Mouse (Mus musculus) gastrocnemius, postnatal 4 days (tissue): ENCODE data around the gene Anxa5. TPM values are rescaled to one million over a fixed set of nuclear protein-coding genes. Genes with fewer than 3 reads are reported as not detected.

Experiments
- DNase-seq, 2 experiments: peaks; one replicate each; pipeline ENCODE4 v3.0.0; 2021 to 2022; ENCODE audit warnings: low spot score in 2 of 2, mixed read lengths in 2 of 2
- long read RNA-seq, 2 experiments: library from polyadenylated mRNA; stranded (forward); transcript quantifications; one replicate each; pipeline ENCODE4 v2.0.0; 2021
- total RNA-seq, 2 experiments: library from RNA; stranded (reverse); gene quantifications; 2 replicates each; pipeline ENCODE4 v1.2.3; 2021

Anxa5 gene
- total RNA-seq, result 100 to 1,000 TPM; 211 to 234 TPM
- long read RNA-seq, experiment 1, transcript Anxa5-201 (13 exons, 1,731 nt), result major isoform, 447 of 461 reads
- long read RNA-seq, experiment 1, partial matches to known transcripts, result 5 of 461 reads
- long read RNA-seq, experiment 1, other reads (novel, unspliced or antisense), result 8 of 461 reads
- long read RNA-seq, experiment 2, transcript Anxa5-201 (13 exons, 1,731 nt), result major isoform, 389 of 409 reads
- long read RNA-seq, experiment 2, partial matches to known transcripts, result 9 of 409 reads
- long read RNA-seq, experiment 2, other reads (novel, unspliced or antisense), result 11 of 409 reads

GRCm38 (mm10) chr3:36475532-36476087 is at the start of gene Anxa5, which contains the start of gene 1810062G17Rik:
Anxa5 (minus strand) TSS chr3:36475894.
1810062G17Rik (plus strand) TSS chr3:36475937.
- peak; percentile 95 to 99 for DNase-seq

- DNase-seq, result no peak
Measured at GRCm38 (mm10) chr3:36524466-36524865, 48.8 kb upstream of the Anxa5 start.

- DNase-seq, result no peak
Measured at GRCm38 (mm10) chr3:36522137-36522536, 46.4 kb upstream of the Anxa5 start.

- DNase-seq, result peak in 1 of 2 experiments; percentile 33
Measured at GRCm38 (mm10) chr3:36521073-36522060, 45.7 kb upstream of the Anxa5 start, which contains the start of gene Gm11549. Gm11549 (minus strand) TSS chr3:36521813.

GRCm38 (mm10) chr3:36516196-36516595 is 40.5 kb upstream of the Anxa5 start:
- no peak for DNase-seq

- peak in 1 of 2 experiments; percentile 4 for DNase-seq
Measured at GRCm38 (mm10) chr3:36511491-36511890, 35.8 kb upstream of the Anxa5 start.

GRCm38 (mm10) chr3:36505809-36506735 is 30.4 kb upstream of the Anxa5 start:
- DNase-seq, result peak in 1 of 2 experiments; percentile 3

- no peak for DNase-seq
Measured at GRCm38 (mm10) chr3:36505306-36505705, 29.6 kb upstream of the Anxa5 start.

- no peak for DNase-seq
Measured at GRCm38 (mm10) chr3:36501546-36501945, 25.9 kb upstream of the Anxa5 start.

GRCm38 (mm10) chr3:36500976-36501375 is 25.3 kb upstream of the Anxa5 start:
- DNase-seq, result no peak

GRCm38 (mm10) chr3:36499418-36499817 is 23.7 kb upstream of the Anxa5 start:
- peak in 1 of 2 experiments; percentile 8 for DNase-seq

- no peak for DNase-seq
Measured at GRCm38 (mm10) chr3:36498224-36498623, 22.5 kb upstream of the Anxa5 start.

GRCm38 (mm10) chr3:36496746-36497145 is 21.1 kb upstream of the Anxa5 start:
- DNase-seq, result peak; percentile 46 to 77

GRCm38 (mm10) chr3:36496273-36496672 is 20.6 kb upstream of the Anxa5 start:
- DNase-seq, result no peak

GRCm38 (mm10) chr3:36495436-36495835 is 19.7 kb upstream of the Anxa5 start:
- peak; percentile 83 to 91 for DNase-seq

GRCm38 (mm10) chr3:36494613-36495012 is 18.9 kb upstream of the Anxa5 start:
- no peak for DNase-seq

GRCm38 (mm10) chr3:36493641-36494283 is 18.1 kb upstream of the Anxa5 start:
- no peak for DNase-seq

- no peak for DNase-seq
Measured at GRCm38 (mm10) chr3:36492716-36493391, 17.2 kb upstream of the Anxa5 start.

- DNase-seq, result no peak
Measured at GRCm38 (mm10) chr3:36491535-36491934, 15.8 kb upstream of the Anxa5 start.
